Mouse (Mus musculus): ENCODE measurements around the gene Ttpal. TPM values are rescaled to one million over a fixed set of nuclear protein-coding genes. Genes with fewer than 3 reads are reported as not detected.

Gene Ttpal
- total and polyA plus RNA-seq, 2 experiments from 2014 or later = 27.9 to 54.6 TPM

DNA sequence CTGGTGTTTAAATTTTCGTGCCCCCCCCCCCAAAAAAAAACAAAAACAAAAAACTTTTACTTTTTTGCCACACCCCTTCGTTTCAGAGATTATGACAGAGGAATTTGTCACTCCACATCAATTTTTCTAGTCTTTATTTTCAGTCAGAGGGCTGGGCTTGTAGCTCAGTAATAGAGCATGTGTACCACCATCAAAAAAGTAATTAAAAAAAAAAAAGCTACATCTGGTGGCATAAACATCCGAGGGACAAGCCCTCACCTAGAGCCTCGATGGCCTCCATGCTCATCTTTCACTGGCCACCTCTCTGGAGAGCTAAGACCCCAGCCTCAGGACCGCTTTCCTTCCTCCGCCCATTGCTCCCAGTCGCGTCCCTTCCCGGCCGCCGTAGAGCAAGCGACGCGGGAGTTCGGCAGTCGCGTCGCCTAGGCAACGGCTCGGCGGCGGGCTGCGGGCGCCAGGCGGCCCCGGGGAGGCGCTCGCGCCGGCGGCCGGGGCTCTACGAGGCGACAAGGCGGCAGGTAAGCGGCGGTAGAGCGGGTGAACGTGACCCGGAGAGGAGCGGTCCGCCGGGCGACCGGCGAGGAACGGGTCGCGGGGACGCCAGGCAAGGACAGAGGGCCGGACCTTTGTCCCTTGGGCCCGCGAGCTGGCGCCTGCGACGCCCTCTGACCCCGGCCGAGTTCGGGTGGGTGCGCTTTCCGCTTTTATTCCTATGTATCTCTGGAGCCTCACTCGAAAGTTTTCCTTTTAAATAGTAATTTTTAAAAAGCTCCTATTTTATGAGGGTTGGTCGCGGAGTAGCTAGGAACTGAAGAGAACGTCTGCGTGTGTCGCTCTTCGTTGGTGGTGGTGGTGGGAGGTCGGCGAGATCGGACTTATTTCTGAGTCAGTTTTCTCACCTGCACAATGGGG lies 56.1 kb downstream of the Ttpal start, which contains the start of gene Pkig:
Gene Pkig (plus strand): TSS at position 412 of the 912 bp plus-strand sequence.
- H3K4me1 ChIP-seq (ENCODE audit: insufficient read depth, low read length) = peaks cover 8% of the 10 kb centered on the region; the same call in 1 of the 2 replicates
- DNase-seq (ENCODE audit: low spot score) = peak; percentile 95
- peak within 1 kb of the TSS; percentile 63 for H3K4me3 ChIP-seq (ENCODE audit: low read length)
- H3K27me3 ChIP-seq (ENCODE audit: insufficient read depth, low read length) = no peaks in the 10 kb centered on the region
- H3K9ac ChIP-seq (replicated peaks; ENCODE audit: low read length) = peak within 1 kb of the TSS; percentile 58
- no peaks in the 10 kb centered on the region for H3K9me3 ChIP-seq (ENCODE audit: low read length)
- no peaks in the 10 kb centered on the region for H3K36me3 ChIP-seq (ENCODE audit: insufficient read depth, low read length)
- H3K27ac ChIP-seq = peak within 1 kb of the TSS; percentile 75
- under 1% methylated on average over 69 of the region's 71 CpGs for WGBS
- peak; percentile 95 for ATAC-seq
- peak within 1 kb of the TSS; percentile 57 for H3K4me2 ChIP-seq (ENCODE audit: low read depth, low read length)
- TF ChIP-seq CTCF (IDR thresholded peaks at IDR 0.05; ENCODE audit: low read depth) = no peak

DNA sequence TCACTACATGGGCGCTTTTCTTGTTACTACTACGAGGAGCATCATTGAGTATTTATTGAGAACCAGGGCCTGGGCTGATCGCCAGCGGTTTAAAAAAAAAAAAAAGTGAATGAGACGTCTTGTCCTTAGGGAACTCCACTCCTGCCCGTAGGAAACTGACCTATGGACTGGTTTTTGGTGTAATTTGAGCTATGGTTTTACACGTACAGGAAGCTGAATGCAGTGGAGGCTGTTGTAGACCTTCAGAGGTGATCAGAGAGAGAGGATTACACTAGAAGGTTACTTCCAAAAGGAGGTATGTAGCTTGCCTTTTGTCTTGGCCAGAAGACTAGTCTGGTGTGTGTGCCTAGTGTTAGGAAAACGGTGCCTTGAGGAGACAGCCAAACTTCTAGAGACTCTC lies 56.8 kb downstream of the Ttpal start:
- Histone ChIP-seq H3K9me3 (ENCODE audit: low read length) (no peaks in the 10 kb centered on the region), H3K4me2 (ENCODE audit: low read depth, low read length) (peak overlapping the region; percentile 57), H3K9ac (replicated peaks; ENCODE audit: low read length) (peak overlapping the region; percentile 58), H3K4me3 (ENCODE audit: low read length) (peak overlapping the region; percentile 63), H3K27ac (peak overlapping the region; percentile 75), H3K27me3 (ENCODE audit: insufficient read depth, low read length) (no peaks in the 10 kb centered on the region), H3K4me1 (ENCODE audit: insufficient read depth, low read length) (peaks cover 8% of the 10 kb centered on the region; the same call in 1 of the 2 replicates), H3K36me3 (ENCODE audit: insufficient read depth, low read length) (no peaks in the 10 kb centered on the region)
- ATAC-seq (no peak), DNase-seq (ENCODE audit: low spot score) (no peak)
- no peak for TF ChIP-seq CTCF (IDR thresholded peaks at IDR 0.05; ENCODE audit: low read depth)
- WGBS = 1% methylated on average over 8 of the region's 8 CpGs

DNA sequence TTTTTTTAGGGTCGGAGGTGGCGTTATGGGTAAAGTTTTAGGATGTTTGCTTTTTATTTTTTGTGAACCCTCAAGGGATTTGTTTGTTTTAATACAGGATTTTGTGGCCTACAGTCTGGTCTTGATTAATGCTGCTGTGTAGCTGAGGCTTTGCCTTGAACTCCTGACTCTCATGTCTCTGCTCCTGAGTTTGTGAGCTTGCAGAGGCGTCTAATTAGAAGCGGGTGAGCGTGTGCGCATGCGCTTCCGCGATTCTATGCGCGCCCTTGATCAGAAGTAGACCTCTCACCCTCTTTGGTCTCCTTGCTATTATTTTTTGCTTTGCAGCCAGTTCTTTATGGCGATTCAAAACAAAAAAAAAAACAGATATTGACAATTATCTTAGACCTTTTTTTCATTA lies 57.3 kb downstream of the Ttpal start:
- Histone ChIP-seq H3K9me3 (ENCODE audit: low read length) (no peaks in the 10 kb centered on the region), H3K27ac (no peak overlapping the region), H3K36me3 (ENCODE audit: insufficient read depth, low read length) (no peaks in the 10 kb centered on the region), H3K27me3 (ENCODE audit: insufficient read depth, low read length) (no peaks in the 10 kb centered on the region), H3K9ac (replicated peaks; ENCODE audit: low read length) (no peak overlapping the region; the same call in 1 of the 2 replicates), H3K4me1 (ENCODE audit: insufficient read depth, low read length) (peaks cover 8% of the 10 kb centered on the region; the same call in 1 of the 2 replicates), H3K4me3 (ENCODE audit: low read length) (peak overlapping the region; percentile 63), H3K4me2 (ENCODE audit: low read depth, low read length) (peak overlapping the region; percentile 57)
- no peak for DNase-seq (ENCODE audit: low spot score)
- WGBS = 81% methylated on average over 12 of the region's 12 CpGs
- ATAC-seq = no peak
- no peak for TF ChIP-seq CTCF (IDR thresholded peaks at IDR 0.05; ENCODE audit: low read depth)

DNA sequence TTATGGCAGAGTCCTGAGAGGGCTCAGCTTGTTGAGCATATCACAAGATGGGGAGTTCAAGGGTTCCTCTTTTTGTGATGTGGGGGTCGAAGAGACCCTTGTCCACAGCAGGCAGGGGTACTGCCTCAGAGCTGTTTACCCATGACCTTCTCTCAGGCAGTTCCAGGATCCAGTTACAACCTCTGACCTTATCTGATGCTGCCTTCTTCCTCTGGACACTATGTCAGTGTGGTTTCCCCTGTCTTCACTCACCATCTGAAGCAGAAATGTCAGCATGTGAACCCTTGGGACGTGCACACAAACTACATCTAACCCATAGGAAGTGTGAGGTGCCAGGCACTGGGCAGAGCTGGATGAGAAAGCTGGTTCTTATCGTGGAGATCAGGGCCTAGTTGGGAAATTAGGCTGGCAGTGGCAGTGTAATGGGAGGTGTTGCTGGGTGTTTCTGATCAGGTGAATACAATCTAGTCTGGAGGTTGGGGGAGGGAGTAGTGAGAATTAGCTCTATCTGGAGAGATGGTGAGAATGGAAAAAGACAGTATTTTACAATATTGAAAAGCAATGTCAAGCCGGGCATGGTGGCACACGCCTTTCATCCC lies 58.1 kb downstream of the Ttpal start:
- Histone ChIP-seq H3K9ac (replicated peaks; ENCODE audit: low read length) (no peak overlapping the region; the same call in 1 of the 2 replicates), H3K4me1 (ENCODE audit: insufficient read depth, low read length) (peaks cover 8% of the 10 kb centered on the region; the same call in 1 of the 2 replicates), H3K27ac (no peak overlapping the region), H3K4me3 (ENCODE audit: low read length) (no peak overlapping the region), H3K9me3 (ENCODE audit: low read length) (no peaks in the 10 kb centered on the region), H3K36me3 (ENCODE audit: insufficient read depth, low read length) (no peaks in the 10 kb centered on the region), H3K4me2 (ENCODE audit: low read depth, low read length) (no peak overlapping the region), H3K27me3 (ENCODE audit: insufficient read depth, low read length) (no peaks in the 10 kb centered on the region)
- DNase-seq (ENCODE audit: low spot score) = no peak
- TF ChIP-seq CTCF (IDR thresholded peaks at IDR 0.05; ENCODE audit: low read depth) = no peak
- 83% methylated on average over 5 of the region's 5 CpGs for WGBS
- ATAC-seq = no peak

DNA sequence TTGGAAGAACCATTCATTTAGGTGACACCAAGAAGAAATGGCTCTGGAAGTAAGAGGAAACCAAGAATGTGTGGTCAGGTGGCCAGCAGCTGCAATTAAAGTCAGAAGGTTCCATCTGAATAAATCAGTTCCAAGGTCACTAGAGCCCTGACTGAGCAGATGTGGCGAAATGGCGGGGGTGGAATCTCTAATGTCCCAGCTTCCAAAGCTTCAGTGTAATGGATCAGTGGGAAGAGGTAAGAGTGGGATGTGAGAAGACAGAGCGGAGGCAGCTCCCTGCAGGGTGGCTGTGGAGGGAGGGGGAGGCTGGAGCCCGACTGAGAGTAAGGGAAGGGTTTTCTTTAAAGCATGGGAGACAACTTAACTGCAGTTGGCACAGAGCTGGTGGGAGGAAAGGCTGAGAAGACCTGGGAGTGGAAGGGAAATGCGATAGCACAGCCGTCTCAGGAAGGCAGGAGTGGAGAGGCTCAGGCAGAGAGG lies 59.3 kb downstream of the Ttpal start:
- Histone ChIP-seq H3K36me3 (ENCODE audit: insufficient read depth, low read length) (no peaks in the 10 kb centered on the region), H3K27me3 (ENCODE audit: insufficient read depth, low read length) (no peaks in the 10 kb centered on the region), H3K4me3 (ENCODE audit: low read length) (no peak overlapping the region), H3K4me2 (ENCODE audit: low read depth, low read length) (no peak overlapping the region), H3K9ac (replicated peaks; ENCODE audit: low read length) (no peak overlapping the region), H3K4me1 (ENCODE audit: insufficient read depth, low read length) (peaks cover 8% of the 10 kb centered on the region; the same call in 1 of the 2 replicates), H3K9me3 (ENCODE audit: low read length) (no peaks in the 10 kb centered on the region), H3K27ac (no peak overlapping the region)
- TF ChIP-seq CTCF (IDR thresholded peaks at IDR 0.05; ENCODE audit: low read depth) = no peak
- DNase-seq (ENCODE audit: low spot score) = no peak
- no peak for ATAC-seq
- WGBS = 56% methylated on average over 6 of the region's 6 CpGs

DNA sequence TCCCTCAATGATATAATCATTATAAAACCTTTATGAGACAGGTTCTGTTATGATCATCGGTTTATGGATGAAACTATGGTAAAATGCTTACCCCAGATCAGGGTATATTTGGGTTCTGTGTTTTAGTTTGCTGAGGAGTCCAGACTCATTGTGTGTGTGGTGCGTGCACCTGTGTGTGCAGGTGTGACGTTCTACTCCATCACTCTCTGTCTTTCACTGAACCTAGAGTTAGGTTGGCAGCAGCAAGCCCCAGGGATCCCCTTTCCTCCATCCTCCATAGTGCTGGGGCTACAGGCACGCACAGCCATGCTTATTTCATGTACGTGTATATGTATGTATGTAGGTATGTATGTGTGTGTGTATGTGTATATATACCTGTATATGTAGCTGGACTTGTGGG lies 60.0 kb downstream of the Ttpal start:
- no peaks in the 10 kb centered on the region for H3K27me3 ChIP-seq (ENCODE audit: insufficient read depth, low read length)
- H3K9ac ChIP-seq (replicated peaks; ENCODE audit: low read length) = no peak overlapping the region
- TF ChIP-seq CTCF (IDR thresholded peaks at IDR 0.05; ENCODE audit: low read depth) = no peak
- H3K4me2 ChIP-seq (ENCODE audit: low read depth, low read length) = no peak overlapping the region
- H3K9me3 ChIP-seq (ENCODE audit: low read length) = no peaks in the 10 kb centered on the region
- no peaks in the 10 kb centered on the region for H3K36me3 ChIP-seq (ENCODE audit: insufficient read depth, low read length)
- DNase-seq (ENCODE audit: low spot score) (no peak), ATAC-seq (no peak)
- H3K4me1 ChIP-seq (ENCODE audit: insufficient read depth, low read length) = peaks cover 8% of the 10 kb centered on the region; the same call in 1 of the 2 replicates
- no peak overlapping the region for H3K4me3 ChIP-seq (ENCODE audit: low read length)
- 94% methylated on average over 5 of the region's 5 CpGs for WGBS
- no peak overlapping the region for H3K27ac ChIP-seq

Measured in hindbrain, postnatal 0 days (tissue).